Mouse (Mus musculus) spleen, adult 2 months (tissue): Measurements from ENCODE around the gene Obp2a. TPM values are rescaled to one million over a fixed set of nuclear protein-coding genes. Genes with fewer than 3 reads are reported as not detected.
"Not testable (repeated sequence)": the region's sequence is repeated elsewhere in the genome, so short reads cannot be mapped to it uniquely, and the experiment has no call there.

Experiments
- DNase-seq, 2 experiments: peaks; one replicate each; pipeline versions ENCODE4 v3.0.0 to v3.0.0-alpha.2; 2012 to 2021; ENCODE audit warnings: low spot score in 2 of 2, low read depth in 1 of 2
- H3K27ac ChIP-seq: fragments of 200-500 bp; 2 replicates; pipeline ENCODE4 v1.5.1; 2012; ENCODE audit warnings: low read length, inconsistent platforms; ENCODE audit not compliant: insufficient read depth
- H3K27me3 ChIP-seq: fragments of 200-500 bp; 2 replicates; pipeline ENCODE4 v1.6.1; 2012; ENCODE audit warnings: mild to moderate bottlenecking, moderate library complexity, low read length, inconsistent platforms; ENCODE audit not compliant: control insufficient read depth, insufficient read depth
- H3K36me3 ChIP-seq: fragments of 200-500 bp; 2 replicates; pipeline ENCODE4 v1.6.1; 2012; ENCODE audit warnings: mild to moderate bottlenecking, low read length, inconsistent platforms; ENCODE audit not compliant: control insufficient read depth, insufficient read depth
- H3K4me1 ChIP-seq: fragments of 200-500 bp; 2 replicates; pipeline ENCODE4 v1.6.1; 2011; ENCODE audit warnings: inconsistent platforms; ENCODE audit not compliant: control insufficient read depth, insufficient read depth, insufficient read length
- H3K4me3 ChIP-seq: fragments of 200-500 bp; 2 replicates; pipeline ENCODE4 v1.5.1; 2011; ENCODE audit warnings: mild to moderate bottlenecking, inconsistent platforms; ENCODE audit not compliant: insufficient read depth, insufficient read length; ENCODE audit errors: extremely low read depth
- CTCF ChIP-seq: fragments of 200-500 bp; IDR thresholded peaks from 2 replicates; pipeline ENCODE4 v1.5.1; 2011; ENCODE audit warnings: mild to moderate bottlenecking, inconsistent platforms; ENCODE audit not compliant: insufficient read depth, insufficient read length, insufficient replicate concordance; ENCODE audit errors: extremely low read depth
- POLR2A ChIP-seq: fragments of 200-500 bp; IDR thresholded peaks from 2 replicates; pipeline ENCODE4 v1.6.1; 2011; ENCODE audit warnings: low read depth, low read length, inconsistent platforms
- WGBS: fragments of 180-500 bp; shearing (Covaris S2); methylation state at CpG from one replicate; pipeline ENCODE4 v1.1.7; 2018; 5-methylcytosine and 5-hydroxymethylcytosine counted together
- polyA plus RNA-seq: library from polyadenylated mRNA; depleted of rRNA; stranded (reverse); fragments of >200 nt; gene quantifications from 2 replicates; pipeline ENCODE4 v1.2.3, GENCODE M21; 2012

Obp2a gene
- polyA plus RNA-seq, 1 experiment = not detected

DNA sequence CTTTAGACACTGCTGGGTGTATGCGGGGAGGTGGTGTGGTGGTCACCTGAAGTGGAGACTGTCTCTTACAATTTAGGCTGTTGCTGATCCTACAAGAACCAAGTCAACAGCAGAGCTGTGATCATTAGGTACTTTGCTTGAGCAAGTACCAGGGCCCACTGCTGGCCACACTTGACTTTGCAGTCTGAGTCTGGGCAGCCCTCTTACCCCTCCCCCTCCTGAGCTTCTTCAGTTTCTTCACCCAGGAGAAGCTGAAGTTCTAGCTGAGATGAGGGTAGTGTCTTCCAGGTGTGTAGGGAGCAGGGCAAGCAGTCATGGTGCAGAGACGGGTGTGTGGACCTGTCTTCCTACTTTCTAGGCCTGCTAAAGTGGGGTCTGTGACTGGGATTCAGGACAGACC lies 8.3 kb downstream of the Obp2a start:
- peak overlapping the region; percentile 53; the same call in 1 of the 2 replicates for H3K4me3 ChIP-seq
- H3K27me3 ChIP-seq = no peaks in the 10 kb centered on the region
- TF ChIP-seq POLR2A (no peak), CTCF (no peak)
- 61% methylated on average over 2 of the region's 2 CpGs for WGBS
- H3K27ac ChIP-seq = peak overlapping the region; percentile 77; the same call in 1 of the 2 replicates
- H3K36me3 ChIP-seq = no peaks in the 10 kb centered on the region
- peaks cover 7% of the 10 kb centered on the region for H3K4me1 ChIP-seq
- DNase-seq = peak; percentile 37 to 43

GRCm38 (mm10) chr2:25709056-25709455 lies 9.2 kb downstream of the Obp2a start:
- H3K27ac ChIP-seq, H3K4me1 ChIP-seq, H3K27me3 ChIP-seq, H3K36me3 ChIP-seq, H3K4me3 ChIP-seq, DNase-seq: not testable (repeated sequence)
- WGBS = 100% methylated on average over 1 of the region's 1 CpGs

DNA sequence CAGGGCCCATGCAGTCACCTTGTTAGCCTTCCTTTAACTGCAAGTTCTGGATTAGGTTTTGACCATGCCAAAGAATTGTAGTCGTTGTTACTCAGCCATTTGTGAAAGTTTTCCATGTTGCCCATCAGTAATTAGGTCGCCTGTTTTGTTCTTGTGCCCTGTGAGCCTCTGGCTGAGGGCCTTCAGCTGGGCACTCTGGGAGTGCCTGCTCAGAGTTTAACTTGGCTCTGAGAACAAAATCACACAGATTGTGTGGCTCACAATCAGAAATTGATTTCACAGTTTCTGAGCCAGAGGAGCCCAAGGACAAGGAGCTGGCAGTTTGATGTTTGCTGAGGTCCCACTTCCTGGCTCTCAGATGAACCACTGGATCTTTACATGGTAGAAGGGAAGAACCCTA lies 9.9 kb downstream of the Obp2a start:
- DNase-seq, H3K4me1 ChIP-seq, H3K27me3 ChIP-seq, H3K27ac ChIP-seq, H3K4me3 ChIP-seq, H3K36me3 ChIP-seq: not testable (repeated sequence)
- WGBS = 76% methylated on average over 2 of the region's 2 CpGs

DNA sequence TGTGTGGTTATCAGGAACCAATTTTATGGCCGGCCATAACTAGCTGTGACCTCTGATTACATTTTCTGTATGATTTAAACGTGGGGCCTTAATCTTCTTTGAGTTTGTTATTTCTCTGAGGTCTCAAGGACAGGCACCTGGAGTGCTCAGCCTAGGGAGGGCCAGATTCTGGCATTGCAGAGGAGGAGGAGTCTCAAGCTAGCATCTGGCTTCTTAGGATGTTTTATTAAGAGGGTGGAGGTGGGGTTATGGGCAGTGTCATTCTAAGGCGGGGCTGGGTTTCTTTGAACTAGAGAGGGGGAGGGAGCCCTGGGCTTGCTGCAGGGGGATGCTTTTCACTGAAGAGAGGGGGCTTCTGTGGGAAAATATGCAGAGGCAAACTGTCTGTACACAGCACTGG lies 11.8 kb downstream of the Obp2a start:
- not testable (repeated sequence) for H3K4me1 ChIP-seq, H3K4me3 ChIP-seq, H3K36me3 ChIP-seq, H3K27me3 ChIP-seq, H3K27ac ChIP-seq, DNase-seq
- 80% methylated on average over 3 of the region's 3 CpGs for WGBS

GRCm38 (mm10) chr2:25717222-25717621 lies 17.4 kb downstream of the Obp2a start:
- TF ChIP-seq CTCF (no peak), POLR2A (no peak)
- Histone ChIP-seq H3K27me3 (no peaks in the 10 kb centered on the region), H3K4me3 (no peak overlapping the region), H3K36me3 (no peaks in the 10 kb centered on the region), H3K4me1 (no peaks in the 10 kb centered on the region), H3K27ac (no peak overlapping the region)
- DNase-seq = no peak

DNA sequence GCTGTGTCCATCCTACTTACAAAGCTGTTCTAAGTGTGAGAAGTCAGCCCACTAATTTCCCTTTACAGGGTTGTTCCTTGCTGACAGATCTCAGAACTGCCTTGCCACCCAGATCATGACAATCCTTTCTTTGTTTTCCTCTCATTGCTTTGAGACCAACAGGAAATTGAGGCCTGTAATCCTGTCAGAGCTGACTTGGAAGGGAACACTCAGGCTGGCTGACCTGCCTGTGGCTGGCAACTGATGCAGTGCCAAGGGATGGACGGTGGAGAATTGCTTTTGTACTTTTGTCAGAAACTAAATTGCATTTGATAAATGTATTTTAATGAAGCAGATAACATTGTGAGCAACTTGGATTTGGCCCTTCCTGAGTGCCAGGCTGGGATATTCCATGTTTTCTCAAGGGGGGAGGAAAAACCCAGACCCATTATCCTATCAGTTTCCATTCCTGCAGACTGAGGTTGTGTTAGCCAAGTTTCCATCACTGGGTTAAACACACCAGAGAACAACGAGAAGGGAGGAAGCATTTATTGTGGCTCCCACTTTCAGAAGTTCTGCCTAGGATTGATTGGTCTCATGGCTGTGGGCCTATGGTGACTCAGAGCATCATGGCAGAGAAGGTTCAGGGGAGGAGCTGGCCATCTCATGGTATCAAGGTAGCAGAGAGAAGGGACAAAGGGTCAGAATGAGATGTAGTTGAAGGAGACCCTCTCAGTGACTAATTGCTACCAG lies 33.5 kb downstream of the Obp2a start:
- Histone ChIP-seq H3K36me3 (no peaks in the 10 kb centered on the region), H3K27ac (no peak overlapping the region), H3K4me1 (no peaks in the 10 kb centered on the region), H3K27me3 (no peaks in the 10 kb centered on the region), H3K4me3 (no peak overlapping the region)
- DNase-seq = no peak
- TF ChIP-seq POLR2A (no peak), CTCF (no peak)
- WGBS = 36% methylated on average over 2 of the region's 2 CpGs

DNA sequence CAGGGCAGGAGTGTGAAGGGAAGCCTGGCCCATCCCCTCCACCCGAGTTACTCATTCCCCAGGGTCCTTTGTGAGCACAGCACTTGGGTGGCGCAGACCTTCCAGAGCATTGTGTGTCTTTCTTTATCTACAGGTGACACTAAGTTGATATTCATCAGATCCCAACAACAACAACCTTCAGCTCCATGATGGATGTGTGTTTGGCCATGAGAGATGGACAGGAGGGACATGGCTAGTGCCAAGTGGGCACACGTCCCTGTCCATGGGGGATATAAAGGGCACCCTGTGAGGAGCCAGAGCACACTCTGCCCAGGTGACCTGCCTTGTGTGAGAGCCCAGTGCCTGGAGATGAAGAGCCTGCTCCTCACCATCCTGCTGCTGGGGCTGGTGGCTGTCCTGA lies 36.9 kb downstream of the Obp2a start, which contains the start of gene Obp2b:
Gene Obp2b (plus strand): TSS at position 301 of the 400 bp plus-strand sequence.
- DNase-seq, H3K36me3 ChIP-seq, H3K27me3 ChIP-seq, H3K4me1 ChIP-seq, H3K27ac ChIP-seq, H3K4me3 ChIP-seq: not testable (repeated sequence)
- 81% methylated on average over 3 of the region's 3 CpGs for WGBS
